Mouse (Mus musculus) cerebral cortex, adult 2 months (tissue): ENCODE measurements around the gene Med29.

Source experiments
- WGBS: fragments of 180-500 bp; shearing (Covaris S2); methylation state at CpG from one replicate; pipeline ENCODE4 v1.1.7; 2018; 5-methylcytosine and 5-hydroxymethylcytosine counted together

The Med29 gene

GRCm38 (mm10) chr7:28353267-28353666 is 39.2 kb downstream of the Med29 start:
- 88% methylated on average over 2 of the region's 2 CpGs for WGBS

- WGBS = 26% methylated on average over 4 of the region's 4 CpGs
Measured at GRCm38 (mm10) chr7:28351676-28352191, 40.8 kb downstream of the Med29 start.

- under 1% methylated on average over 48 of the region's 50 CpGs for WGBS
Measured at GRCm38 (mm10) chr7:28350155-28350883, 42.2 kb downstream of the Med29 start, which contains the start of gene Rps16. Gene Rps16, plus strand, starts transcription at chr7:28350652.

GRCm38 (mm10) chr7:28348601-28349000 is 43.9 kb downstream of the Med29 start:
- WGBS = 84% methylated on average over 7 of the region's 7 CpGs

- 70% methylated on average over 3 of the region's 3 CpGs for WGBS
Measured at GRCm38 (mm10) chr7:28347746-28348145, 44.8 kb downstream of the Med29 start.

- WGBS = 2% methylated on average over 4 of the region's 4 CpGs
Measured at GRCm38 (mm10) chr7:28344637-28345036, 47.9 kb downstream of the Med29 start.

- WGBS = 54% methylated on average over 7 of the region's 7 CpGs
Measured at GRCm38 (mm10) chr7:28341381-28341780, 51.1 kb downstream of the Med29 start.

- WGBS = 57% methylated on average over 19 of the region's 19 CpGs
Measured at GRCm38 (mm10) chr7:28339213-28339917, 53.1 kb downstream of the Med29 start.

- WGBS = under 1% methylated on average over 77 of the region's 77 CpGs
Measured at GRCm38 (mm10) chr7:28338108-28338998, 54.2 kb downstream of the Med29 start, which contains the start of gene Supt5. Gene Supt5, minus strand, starts transcription at chr7:28338746.
